Mouse (Mus musculus) heart, embryonic 16.5 days (tissue): ENCODE results near the gene Gm12216. TPM values are rescaled to one million over a fixed set of nuclear protein-coding genes. Genes with fewer than 3 reads are reported as not detected.

Experiments used
- ATAC-seq: fragments of 200-750 bp; cut with Nextera tagmentation; replicated peaks from 2 replicates; pipeline ENCODE4 v1.8.0; 2017; ENCODE audit warnings: moderate number of reproducible peaks; ENCODE audit not compliant: insufficient read depth, low FRiP score; ENCODE audit errors: extremely low read depth
- H3K27ac ChIP-seq: fragments of 300-500 bp; sonication (generic); 2 replicates; pipeline ENCODE4 v1.5.1; 2014; ENCODE audit warnings: mild to moderate bottlenecking, low read length, control low read depth, moderate library complexity
- H3K27me3 ChIP-seq: fragments of 300-500 bp; sonication (generic); 2 replicates; pipeline ENCODE4 v1.6.1; 2014; ENCODE audit warnings: low read length, mixed read lengths; ENCODE audit not compliant: control insufficient read depth, insufficient read depth
- H3K36me3 ChIP-seq: fragments of 300-500 bp; sonication (generic); 2 replicates; pipeline ENCODE4 v1.6.1; 2014; ENCODE audit not compliant: control insufficient read depth, insufficient read depth
- H3K4me1 ChIP-seq: fragments of 300-500 bp; sonication (generic); 2 replicates; pipeline ENCODE4 v1.6.1; 2014; ENCODE audit warnings: low read length, mixed read lengths; ENCODE audit not compliant: control insufficient read depth, insufficient read depth
- H3K4me2 ChIP-seq: fragments of 300-500 bp; sonication (generic); 2 replicates; pipeline ENCODE4 v1.6.1; 2014; ENCODE audit warnings: low read depth, mild to moderate bottlenecking, control low read depth, low read length
- H3K4me3 ChIP-seq: fragments of 300-500 bp; sonication (generic); 2 replicates; pipeline ENCODE4 v1.5.1; 2014; ENCODE audit warnings: mild to moderate bottlenecking, control low read depth, low read length
- H3K9ac ChIP-seq: fragments of 300-500 bp; sonication (generic); 2 replicates; pipeline ENCODE4 v1.6.1; 2014; ENCODE audit warnings: low read length, control low read depth
- H3K9me3 ChIP-seq: fragments of 300-500 bp; sonication (generic); replicated peaks from 2 replicates; pipeline ENCODE4 v1.6.1; 2016; ENCODE audit warnings: low read length; ENCODE audit not compliant: control insufficient read depth
- WGBS: fragments of 180-500 bp; shearing (Covaris S2); extraction: QIAGEN DNeasy Blood & Tissue Kit; methylation state at CpG from one replicate; pipeline ENCODE4 v1.1.7; 2014; 5-methylcytosine and 5-hydroxymethylcytosine counted together
- polyA plus RNA-seq: library from polyadenylated mRNA; unstranded; fragments of >200 nt; fragmentation: Nextera tagmentation; extraction: Ambion mirVana; gene quantifications from 2 replicates; pipeline ENCODE4 v1.2.1, GENCODE M21; 2015

The Gm12216 gene
- polyA plus RNA-seq, 1 experiment from 2014 or later, result 2.7 TPM

- Histone ChIP-seq H3K9ac (no peak overlapping the region), H3K27ac (no peak overlapping the region), H3K4me2 (no peak overlapping the region), H3K27me3 (no peaks in the 10 kb centered on the region), H3K4me1 (no peaks in the 10 kb centered on the region), H3K4me3 (no peak overlapping the region), H3K9me3 (no peaks in the 10 kb centered on the region), H3K36me3 (no peaks in the 10 kb centered on the region)
- 85% methylated on average over 6 of the region's 6 CpGs for WGBS
- ATAC-seq, result no peak
Observed at GRCm38 (mm10) chr11:53819511-53819910, 39.5 kb downstream of the Gm12216 start.

GRCm38 (mm10) chr11:53818794-53819193 is 40.3 kb downstream of the Gm12216 start:
- Histone ChIP-seq H3K9ac (no peak overlapping the region), H3K9me3 (no peaks in the 10 kb centered on the region), H3K27ac (no peak overlapping the region), H3K4me1 (no peaks in the 10 kb centered on the region), H3K27me3 (no peaks in the 10 kb centered on the region), H3K4me2 (no peak overlapping the region), H3K36me3 (no peaks in the 10 kb centered on the region), H3K4me3 (no peak overlapping the region)
- 59% methylated on average over 6 of the region's 6 CpGs for WGBS
- no peak for ATAC-seq

GRCm38 (mm10) chr11:53816841-53817375 is 42.1 kb downstream of the Gm12216 start:
- Histone ChIP-seq H3K4me3 (no peak overlapping the region), H3K4me1 (no peaks in the 10 kb centered on the region), H3K4me2 (no peak overlapping the region), H3K9ac (no peak overlapping the region), H3K36me3 (no peaks in the 10 kb centered on the region), H3K27ac (no peak overlapping the region), H3K27me3 (no peaks in the 10 kb centered on the region), H3K9me3 (no peaks in the 10 kb centered on the region)
- no peak for ATAC-seq
- 76% methylated on average over 5 of the region's 5 CpGs for WGBS

- Histone ChIP-seq H3K4me3 (no peak overlapping the region), H3K4me2 (no peak overlapping the region), H3K9me3 (no peaks in the 10 kb centered on the region), H3K9ac (no peak overlapping the region), H3K27me3 (no peaks in the 10 kb centered on the region), H3K4me1 (no peaks in the 10 kb centered on the region), H3K36me3 (no peaks in the 10 kb centered on the region), H3K27ac (no peak overlapping the region)
- ATAC-seq, result no peak
- 41% methylated on average over 3 of the region's 3 CpGs for WGBS
Observed at GRCm38 (mm10) chr11:53814810-53815209, 44.2 kb downstream of the Gm12216 start.

GRCm38 (mm10) chr11:53813001-53813868 is 45.8 kb downstream of the Gm12216 start:
- no peak overlapping the region for H3K4me2 ChIP-seq
- H3K4me1 ChIP-seq, result no peaks in the 10 kb centered on the region
- H3K4me3 ChIP-seq, result no peak overlapping the region
- ATAC-seq, result no peak
- H3K27me3 ChIP-seq, result no peaks in the 10 kb centered on the region
- no peaks in the 10 kb centered on the region for H3K36me3 ChIP-seq
- no peaks in the 10 kb centered on the region for H3K9me3 ChIP-seq
- no peak overlapping the region for H3K27ac ChIP-seq
- H3K9ac ChIP-seq, result no peak overlapping the region
- WGBS, result 74% methylated on average over 16 of the region's 16 CpGs

GRCm38 (mm10) chr11:53811312-53811711 is 47.7 kb downstream of the Gm12216 start:
- Histone ChIP-seq H3K4me1 (no peaks in the 10 kb centered on the region), H3K4me2 (no peak overlapping the region), H3K27ac (no peak overlapping the region), H3K4me3 (no peak overlapping the region), H3K9me3 (no peaks in the 10 kb centered on the region), H3K36me3 (no peaks in the 10 kb centered on the region), H3K9ac (no peak overlapping the region), H3K27me3 (no peaks in the 10 kb centered on the region)
- no peak for ATAC-seq
- 75% methylated on average over 3 of the region's 3 CpGs for WGBS

GRCm38 (mm10) chr11:53810749-53811148 is 48.3 kb downstream of the Gm12216 start:
- Histone ChIP-seq H3K27me3 (no peaks in the 10 kb centered on the region), H3K36me3 (no peaks in the 10 kb centered on the region), H3K4me3 (no peak overlapping the region), H3K4me2 (no peak overlapping the region), H3K4me1 (no peaks in the 10 kb centered on the region), H3K9me3 (no peaks in the 10 kb centered on the region), H3K9ac (no peak overlapping the region), H3K27ac (no peak overlapping the region)
- no peak for ATAC-seq
- 35% methylated on average over 2 of the region's 2 CpGs for WGBS

- Histone ChIP-seq H3K4me3 (no peak overlapping the region), H3K9me3 (no peaks in the 10 kb centered on the region), H3K4me2 (no peak overlapping the region), H3K4me1 (no peaks in the 10 kb centered on the region), H3K27ac (no peak overlapping the region), H3K9ac (no peak overlapping the region), H3K27me3 (no peaks in the 10 kb centered on the region), H3K36me3 (no peaks in the 10 kb centered on the region)
- ATAC-seq, result no peak
- WGBS, result 67% methylated on average over 5 of the region's 5 CpGs
Observed at GRCm38 (mm10) chr11:53810156-53810555, 48.9 kb downstream of the Gm12216 start.

- no peak overlapping the region for H3K4me2 ChIP-seq
- 48% methylated on average over 5 of the region's 5 CpGs for WGBS
- H3K4me3 ChIP-seq, result no peak overlapping the region
- no peaks in the 10 kb centered on the region for H3K4me1 ChIP-seq
- no peak overlapping the region for H3K9ac ChIP-seq
- H3K9me3 ChIP-seq, result no peaks in the 10 kb centered on the region
- no peak overlapping the region for H3K27ac ChIP-seq
- H3K36me3 ChIP-seq, result no peaks in the 10 kb centered on the region
- H3K27me3 ChIP-seq, result no peaks in the 10 kb centered on the region
- ATAC-seq, result no peak
Observed at GRCm38 (mm10) chr11:53809354-53809753, 49.7 kb downstream of the Gm12216 start.
